Mouse (Mus musculus): Measurements from ENCODE around the gene Nup107.

Gene Nup107

DNA sequence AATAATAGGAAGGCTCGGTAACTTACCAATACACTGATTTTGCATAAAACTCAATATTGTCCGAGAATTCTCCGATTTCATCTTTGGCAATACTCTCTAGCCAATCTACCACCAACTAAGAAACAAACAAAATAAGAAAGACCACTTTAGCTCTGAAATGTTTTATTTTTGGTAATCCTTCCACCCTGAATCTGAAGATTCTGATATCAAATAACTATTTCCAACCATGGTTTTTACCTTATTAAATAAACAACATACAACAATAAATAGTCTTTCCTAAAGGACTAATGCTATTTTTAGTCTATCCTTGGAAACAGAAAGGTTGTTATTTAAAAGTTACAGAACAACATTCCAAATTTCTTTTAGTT lies 15.4 kb downstream of the Nup107 start:
- no peak for DNase-seq

DNA sequence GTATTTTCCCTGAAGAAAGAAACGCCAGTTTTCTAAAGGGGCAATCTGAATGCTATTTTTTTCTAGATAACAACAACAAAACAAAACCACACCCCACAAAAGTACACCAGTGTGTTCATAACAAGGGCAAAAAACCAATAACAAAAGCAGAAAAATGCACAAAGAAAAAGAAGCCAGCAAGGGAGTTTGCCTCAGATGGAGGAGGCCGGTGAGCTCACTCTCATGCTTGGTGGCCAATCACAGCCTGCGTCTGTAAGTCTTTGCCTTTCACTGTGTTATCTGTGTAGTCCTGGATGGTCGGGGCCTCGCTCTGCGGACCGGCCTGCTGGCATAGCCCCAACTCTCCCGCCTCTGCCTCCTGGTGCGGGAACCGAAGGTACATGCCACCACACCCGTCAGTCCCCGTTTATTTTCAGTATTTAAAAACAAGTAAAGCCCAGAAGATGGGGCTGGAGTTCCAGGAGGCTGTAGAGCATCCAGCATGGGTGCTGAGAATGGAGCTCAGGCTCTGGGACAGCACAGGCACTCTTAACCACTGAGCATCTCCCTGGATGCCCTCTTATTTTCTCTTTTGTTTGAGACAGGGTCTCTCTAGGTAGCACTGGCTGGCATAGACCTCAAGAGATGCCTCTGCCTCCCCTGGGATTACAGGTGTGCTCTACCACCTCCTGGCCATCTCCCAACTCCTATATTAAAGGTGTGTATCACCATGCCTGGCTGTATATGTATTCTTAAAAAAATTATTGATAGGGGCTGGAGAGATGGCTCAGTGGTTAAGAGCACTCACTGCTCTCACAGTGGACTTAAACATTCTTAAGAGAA lies 16.0 kb downstream of the Nup107 start:
- DNase-seq, result no peak

DNA sequence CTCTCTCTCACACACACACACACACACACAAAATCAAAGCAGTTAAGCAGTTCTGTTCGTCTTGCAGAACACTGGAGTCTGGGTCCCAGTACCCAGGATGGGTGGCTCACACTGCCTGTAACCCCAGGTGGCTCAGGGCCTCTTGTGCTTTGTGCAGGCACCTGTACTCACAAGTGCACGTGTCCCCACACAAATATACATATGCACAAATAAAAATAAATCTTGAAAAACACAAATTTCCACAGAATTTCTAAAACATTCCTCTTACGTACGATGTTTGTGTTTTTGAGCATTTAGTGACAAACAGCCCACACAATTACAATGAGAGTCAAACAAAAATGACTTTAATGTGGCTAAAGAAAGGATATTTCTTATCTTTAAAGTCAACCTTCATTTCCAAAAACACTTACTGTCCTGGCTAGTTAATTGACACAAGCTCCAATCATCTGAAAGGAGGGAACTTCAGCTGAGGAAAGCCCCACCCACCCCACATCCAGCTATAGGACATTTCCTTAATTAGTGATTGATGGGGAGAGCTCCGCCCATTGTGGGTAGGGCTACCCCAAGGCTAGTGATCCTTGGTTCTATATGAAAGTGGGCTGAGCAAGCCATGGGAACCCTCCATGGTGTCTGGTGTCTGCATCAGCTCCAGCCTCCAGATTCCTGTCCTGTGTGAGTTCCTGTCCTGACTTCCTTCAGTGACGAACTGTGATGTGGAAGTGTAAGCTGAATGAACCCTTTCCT lies 16.9 kb downstream of the Nup107 start:
- DNase-seq, result no peak

DNA sequence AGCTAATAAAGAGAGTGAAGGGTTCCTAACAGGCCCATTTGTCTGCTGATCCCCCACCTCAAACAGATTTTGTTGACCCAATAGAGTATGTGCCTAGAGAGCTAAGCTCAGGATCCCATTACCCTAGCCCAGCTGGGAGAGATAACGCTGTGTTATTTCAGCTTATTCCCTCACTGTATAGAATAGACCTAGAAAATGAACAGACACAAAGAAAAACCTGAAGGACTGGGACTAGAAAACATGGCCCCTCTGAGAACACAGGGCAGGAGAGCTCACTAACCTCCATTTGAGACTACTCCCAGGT lies 17.7 kb downstream of the Nup107 start:
- DNase-seq, result no peak

DNA sequence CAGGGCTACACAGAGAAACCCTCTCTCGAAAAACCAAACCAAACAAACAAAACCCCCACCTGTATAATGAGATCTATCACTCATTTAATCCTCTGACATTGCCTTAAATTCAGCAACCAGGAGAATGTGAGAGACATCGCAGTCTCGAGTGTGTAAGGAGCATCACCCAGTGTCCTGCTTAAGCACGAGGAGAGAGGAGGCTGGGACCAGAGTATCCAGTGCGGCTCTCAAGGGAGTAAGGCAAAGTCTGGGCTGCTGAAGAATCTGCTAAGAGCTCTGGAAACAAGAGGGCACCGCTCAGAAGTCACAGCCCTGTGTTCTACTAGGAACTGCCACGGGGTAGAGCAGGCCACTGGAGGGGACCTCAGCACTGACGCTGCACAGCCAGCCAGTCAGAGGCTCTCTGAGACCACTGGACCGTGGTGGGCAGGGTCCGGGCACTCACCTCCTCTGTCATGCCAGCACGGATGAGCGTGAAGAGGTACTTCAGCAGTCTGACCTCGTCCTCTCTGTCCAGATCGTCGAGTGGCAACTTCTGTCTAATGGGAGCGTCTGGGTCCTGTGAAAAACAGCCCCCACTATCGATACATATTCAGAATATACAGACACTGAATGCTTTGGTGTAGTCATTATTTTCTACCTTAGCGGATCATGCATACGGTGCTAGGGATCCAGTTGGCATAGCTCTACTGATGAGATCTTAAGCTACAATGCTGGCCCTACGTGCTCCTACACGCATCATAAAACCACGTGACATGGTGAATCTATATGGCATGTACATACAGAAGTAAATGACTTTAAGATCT lies 18.3 kb downstream of the Nup107 start:
- no peak for DNase-seq

DNA sequence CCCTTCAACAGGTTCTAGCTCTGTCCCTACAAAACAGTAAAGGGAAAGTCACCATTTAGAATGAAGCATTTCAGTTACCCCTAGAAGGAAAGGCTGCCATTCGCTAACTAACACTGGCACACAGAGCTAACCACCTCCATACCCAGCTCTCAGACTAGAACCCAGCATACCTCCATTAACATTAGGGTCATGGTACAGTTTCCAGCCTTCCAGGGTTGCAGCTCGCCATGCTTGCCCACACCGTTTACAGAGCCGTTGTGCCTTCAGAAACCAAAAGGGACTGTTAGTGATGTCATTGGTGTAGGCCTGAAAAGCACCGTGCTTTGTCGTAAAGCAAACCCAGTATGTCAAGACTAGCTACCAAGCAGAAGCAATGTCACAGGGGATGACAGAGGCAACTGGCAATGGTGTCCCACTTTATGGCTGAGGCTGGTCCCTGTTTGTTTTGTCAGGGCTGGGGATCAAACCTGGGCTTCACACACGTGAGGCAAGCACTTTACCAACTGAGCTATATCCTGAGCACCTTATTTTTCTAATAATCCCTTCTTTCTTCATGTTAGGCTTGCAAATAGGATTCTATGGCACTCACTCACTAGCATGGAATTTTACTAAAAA lies 19.3 kb downstream of the Nup107 start:
- DNase-seq, result no peak

DNA sequence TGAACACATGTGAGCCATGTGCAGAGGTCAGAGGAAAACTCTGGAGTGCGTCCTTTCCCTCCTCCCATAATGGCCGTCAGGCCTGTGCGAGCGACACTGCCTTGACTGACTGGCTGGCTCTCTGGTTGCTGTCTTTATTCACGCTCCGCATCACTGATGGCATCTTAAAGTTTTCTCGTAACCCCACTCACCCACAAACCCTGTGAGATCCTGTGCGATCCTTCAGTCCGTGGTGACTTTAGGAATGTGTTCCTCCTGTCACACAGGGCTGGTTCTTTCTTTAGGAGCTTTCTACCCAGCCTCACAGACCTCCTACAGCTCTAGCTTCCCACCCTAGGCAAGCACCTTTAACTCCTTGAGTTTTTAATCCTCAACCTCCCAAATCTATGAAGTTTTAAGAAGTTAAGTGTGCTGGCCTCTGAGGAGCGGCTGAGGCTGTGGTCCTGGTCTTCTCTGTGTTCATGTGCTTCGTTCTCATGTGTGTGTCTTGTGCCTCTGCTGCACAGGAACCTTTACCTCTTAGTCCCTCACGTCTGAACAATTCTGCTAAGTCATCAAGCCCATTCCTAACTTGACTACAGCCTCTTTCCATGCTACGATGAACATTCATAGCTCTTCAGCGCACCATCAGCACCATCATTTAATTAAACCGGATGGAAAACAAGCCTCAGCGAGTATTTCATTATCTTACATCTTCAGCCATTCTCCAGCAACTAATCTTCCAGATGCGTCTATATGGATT lies 20.0 kb downstream of the Nup107 start:
- DNase-seq, result no peak

DNA sequence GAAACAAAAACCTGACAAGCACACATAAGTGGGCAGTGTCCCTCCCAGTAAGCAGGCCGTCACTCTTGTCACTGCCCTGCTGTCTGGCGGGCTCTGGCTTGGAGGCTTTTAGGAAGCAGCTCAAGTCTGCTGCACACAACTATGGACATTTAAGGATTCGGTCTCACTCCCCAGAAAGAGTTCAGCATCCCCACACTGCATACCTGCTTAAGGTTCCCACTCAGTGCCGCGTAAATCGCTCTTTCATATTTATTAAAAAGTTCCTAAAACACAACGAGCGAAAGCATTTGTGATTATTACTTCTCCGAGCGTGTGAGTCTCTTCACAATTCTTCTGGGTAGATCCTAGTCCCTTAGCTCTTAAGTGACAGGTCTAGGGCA lies 21.4 kb downstream of the Nup107 start:
- no peak for DNase-seq

DNA sequence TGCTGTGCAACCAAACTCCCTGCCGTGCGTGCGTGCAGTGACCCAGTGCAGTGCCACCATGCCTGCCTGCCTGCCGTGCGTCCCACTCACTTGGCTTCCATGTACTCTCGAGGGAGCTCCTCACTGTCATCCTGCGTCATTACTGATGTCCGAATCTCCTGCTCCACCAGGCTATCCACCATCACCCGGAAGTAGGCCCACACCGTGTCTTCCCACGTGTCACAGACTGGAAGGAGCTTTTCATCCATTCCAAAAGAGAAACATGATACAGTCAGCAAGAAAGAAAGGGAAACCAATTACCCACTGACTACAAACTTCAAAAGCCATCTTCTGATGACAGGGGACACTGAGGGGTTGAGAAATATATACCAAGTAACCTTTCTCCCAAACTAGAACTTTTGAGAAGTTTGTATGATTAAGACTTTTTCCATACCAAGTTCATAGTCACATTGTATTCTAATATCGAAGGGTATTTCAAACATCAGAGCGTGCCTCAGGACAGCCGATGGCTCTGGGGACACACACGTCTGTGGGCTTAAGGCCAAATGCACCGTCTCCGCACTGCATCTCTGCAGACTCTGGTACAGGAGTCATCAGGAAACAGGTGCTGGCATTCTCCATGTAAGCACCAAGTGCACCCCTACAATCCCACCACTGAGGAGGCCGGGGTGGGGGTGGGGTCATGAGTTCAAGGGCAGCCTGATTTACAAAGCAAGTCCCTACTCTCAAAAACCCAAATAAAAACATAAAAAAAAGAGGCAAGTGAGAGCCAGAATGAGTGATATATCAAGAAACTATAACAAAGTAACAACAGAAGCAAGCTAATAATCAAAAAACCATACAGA lies 22.0 kb downstream of the Nup107 start:
- DNase-seq, result no peak

DNA sequence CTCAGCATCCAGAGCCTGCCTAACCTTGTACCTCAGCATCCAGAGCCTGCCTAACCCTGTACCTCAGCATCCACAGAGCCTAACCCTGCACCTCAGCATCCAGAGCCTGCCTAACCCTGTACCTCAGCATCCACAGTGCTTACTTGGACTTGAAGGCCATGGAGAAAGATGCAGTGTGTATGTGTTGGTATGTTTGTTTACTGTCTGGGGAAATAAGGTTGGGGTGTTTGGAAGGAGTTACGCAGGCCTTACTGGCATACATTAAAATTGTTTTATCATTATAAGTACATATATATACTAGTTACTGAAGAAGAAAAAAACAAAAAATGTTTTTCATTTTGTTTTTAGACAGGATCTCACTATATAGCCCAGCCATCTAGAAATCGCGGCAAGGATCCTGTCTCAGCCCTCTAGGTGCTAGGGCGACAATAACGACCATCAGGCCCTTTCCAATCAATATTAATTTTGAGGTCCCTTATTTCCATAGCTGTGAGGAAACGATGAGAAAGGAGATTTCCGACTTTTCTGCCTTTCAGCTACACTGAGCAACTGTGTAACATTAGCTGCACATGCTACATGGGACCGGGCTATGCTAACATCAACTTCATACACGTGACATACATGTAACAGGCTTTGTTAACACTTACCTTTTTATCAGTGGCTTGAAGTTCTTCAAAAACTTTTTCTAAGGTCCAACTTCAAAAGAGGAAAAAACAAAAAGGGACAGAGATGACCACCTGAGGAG lies 22.8 kb downstream of the Nup107 start:
- no peak for DNase-seq

DNA sequence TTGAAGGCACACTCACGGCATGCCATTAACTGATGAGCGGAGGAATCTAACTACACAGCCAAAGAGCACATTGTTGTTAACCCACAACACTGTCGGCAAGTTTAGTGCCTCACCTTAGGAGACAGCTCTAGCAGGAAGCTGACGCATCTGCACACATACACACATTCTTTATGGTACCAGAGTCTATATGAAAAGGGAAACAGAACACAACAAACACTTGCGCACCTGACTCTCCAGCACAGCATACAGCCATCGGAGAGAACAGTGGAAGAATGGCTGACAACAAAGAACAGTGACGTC lies 24.4 kb downstream of the Nup107 start:
- no peak for DNase-seq

DNA sequence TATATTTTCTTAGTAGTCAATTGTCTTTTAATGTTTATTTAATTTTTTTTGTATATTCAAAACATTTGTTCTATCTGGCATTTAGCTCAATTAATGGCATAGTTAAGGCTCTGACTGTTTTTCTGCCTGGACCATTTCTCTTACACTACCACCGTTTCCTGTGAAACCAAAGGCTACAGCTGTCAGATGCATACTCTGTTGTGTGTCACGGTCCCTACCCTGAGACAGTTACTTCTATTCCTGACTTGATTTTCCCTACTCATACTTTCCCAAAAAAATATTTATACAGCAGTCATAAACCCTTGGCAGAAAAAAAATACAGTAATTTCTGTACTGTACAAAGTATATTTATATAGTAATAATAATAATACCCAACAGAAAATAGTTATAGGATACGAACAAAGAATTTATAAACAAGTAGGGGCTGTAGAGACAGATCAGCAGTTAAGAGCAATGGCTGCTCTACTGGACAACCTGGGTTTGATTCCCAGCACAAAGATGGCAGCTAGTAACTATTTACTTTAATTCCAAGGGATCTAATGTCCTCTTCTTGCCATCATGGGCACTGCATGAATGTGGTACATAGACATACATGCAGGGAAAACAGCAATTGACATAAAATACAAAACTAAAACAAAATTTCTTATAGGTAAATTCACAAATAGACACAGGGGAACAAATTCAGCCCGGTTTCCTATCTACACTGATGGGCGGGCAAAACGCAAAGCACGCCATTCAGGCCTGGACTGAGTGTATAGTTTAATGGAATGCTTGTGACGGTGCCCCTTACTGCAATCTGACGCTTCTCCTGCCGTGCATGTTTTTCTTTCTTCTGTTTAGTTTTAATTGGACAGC lies 25.0 kb downstream of the Nup107 start:
- no peak for DNase-seq

DNA sequence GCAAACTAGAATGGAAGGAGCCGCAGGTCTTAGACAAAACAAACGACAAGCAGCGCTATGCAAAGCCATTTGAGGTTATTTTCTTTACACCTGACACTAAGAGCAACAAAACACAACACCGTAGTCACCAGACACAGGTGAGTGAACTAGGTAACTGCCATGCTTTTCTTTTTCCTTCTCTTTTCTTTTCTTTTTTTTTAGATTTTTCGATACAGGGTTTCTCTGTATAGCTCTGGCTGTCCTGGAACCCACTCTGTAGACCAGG lies 25.7 kb downstream of the Nup107 start:
- DNase-seq, result no peak

DNA sequence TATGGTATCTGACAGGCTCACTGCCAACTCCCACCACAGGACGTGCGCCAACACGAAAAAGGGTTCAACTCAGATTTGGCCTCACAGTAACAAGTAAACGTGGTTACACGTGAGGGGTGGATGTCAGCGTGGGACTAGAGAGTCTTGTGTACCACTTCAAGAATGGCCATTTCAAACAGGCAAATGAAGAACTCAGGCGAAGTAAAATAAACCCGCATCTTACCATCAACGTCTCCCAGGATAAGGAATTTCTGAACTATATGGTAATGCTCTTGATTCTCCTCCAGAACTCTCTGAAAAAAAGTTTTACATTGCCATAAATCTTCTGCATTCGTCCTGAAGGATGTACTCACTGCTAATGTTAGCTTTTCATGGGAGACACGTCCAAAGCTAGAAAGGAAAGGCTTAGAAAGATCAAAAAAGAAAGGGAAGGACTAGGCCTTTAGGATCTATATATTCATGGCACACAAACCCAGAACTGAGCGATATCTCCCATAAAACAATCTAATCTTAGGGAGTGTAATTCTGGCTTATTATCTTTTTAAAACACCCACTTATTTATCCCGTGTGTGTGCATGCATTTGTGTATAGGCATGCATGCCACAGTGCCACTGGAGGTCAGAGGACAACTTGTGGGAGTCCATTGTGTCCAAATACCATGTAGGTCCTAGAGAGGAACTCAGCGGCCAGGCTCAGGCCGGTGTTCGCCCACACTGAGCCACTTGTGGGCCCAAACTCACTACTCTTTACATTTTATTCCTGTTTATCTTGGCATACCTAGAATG lies 26.2 kb downstream of the Nup107 start:
- DNase-seq, result no peak

DNA sequence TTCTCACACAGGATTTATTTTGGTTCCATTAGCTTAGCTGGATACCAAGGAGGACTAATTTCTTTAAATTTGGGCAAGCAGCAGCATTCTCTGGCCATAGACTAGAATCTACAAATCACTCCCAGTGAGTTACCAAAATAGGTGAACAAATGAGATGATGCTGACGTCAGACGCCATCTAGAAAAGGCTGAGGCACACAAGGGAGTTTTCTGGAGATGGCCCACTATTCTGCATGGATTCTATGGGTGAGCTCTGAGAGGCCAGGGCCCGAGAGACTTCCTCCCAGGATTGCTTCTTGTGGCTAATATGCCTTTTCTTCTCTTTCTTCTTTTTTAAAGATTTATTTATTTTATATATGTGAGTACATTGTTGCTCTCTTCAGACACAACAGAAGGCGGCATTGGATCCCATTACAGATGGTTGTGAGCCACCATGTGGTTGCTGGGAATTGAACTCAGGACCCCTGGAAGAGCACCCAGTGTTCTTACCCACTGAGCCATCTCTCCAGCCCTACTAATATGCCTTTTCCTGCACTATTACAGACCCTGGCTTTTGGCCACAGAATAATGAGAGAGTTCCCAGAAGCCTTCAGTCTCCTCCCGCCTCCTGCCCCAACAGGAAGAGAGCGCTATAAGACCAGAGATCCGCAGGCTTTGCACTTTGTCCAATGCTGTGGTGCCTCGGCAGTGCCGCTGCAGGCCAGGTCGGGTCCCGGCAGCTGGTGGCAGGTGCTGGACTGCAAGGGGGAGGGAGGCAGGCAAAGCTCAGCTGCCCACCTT lies 27.2 kb downstream of the Nup107 start:
- no peak for DNase-seq

DNA sequence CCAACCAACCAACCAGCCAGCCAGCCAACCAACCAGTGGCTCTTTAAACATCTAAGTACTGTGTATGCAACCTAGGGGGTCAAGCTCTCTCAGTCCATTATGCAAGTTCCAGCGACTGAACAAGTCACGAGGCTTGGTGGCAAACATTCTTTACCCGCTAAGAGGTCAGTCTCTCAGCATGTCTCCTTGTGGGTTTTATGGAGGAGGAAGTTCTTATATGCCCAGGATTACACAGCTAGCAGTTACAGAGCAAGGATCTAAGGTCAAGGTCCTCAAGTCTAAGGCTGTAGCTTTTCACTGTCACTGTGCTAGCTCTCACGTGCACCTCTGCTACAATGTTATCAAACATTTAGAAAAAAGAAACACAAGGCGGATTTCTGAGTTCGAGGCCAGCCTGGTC lies 27.9 kb downstream of the Nup107 start:
- no peak for DNase-seq

DNA sequence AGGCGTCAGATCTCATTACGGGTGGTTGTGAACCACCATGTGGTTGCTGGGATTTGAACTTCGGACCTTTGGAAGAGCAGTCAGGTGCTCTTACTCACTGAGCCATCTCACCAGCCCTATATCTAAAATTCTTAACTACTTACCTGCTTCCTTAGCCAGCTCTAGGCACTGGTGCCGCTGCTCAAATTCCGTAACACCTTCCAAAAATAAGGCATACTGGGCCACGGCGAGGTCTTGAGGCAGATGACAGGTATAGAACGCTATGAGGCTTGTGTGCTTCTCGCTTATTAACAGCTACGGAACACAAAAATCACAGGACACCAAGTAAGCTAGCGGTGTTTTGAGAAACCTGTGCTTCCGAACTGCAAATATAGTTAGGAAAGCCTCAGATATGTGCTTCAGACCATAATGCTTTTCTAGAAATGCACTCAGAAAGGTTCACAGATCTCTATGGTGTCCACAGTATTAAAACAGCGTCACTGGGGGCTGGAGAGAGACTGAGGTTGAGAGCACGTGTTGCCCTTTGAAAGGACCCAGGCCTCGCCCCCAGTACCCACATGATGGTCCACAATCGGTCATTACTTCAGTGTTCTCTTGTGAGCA lies 28.8 kb downstream of the Nup107 start:
- DNase-seq, result no peak

DNA sequence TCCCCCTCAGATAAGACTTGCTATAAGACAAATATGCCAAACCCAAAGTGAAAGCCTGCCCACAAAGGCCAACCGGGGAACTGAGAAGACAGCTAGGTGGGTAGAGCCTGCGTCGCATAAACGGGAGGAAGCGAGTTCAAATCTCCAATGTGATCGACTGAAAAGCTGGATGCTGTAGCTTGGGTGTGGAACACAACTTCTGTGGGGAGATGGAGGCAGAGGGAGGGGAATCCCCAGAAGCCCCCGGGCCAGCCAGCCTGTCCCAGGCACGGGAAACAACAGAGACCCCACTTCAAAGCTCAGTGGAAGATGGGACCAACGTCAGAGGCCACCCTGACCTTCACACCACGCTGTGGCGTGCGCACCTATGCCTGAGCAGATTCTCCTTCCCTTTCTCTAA lies 29.5 kb downstream of the Nup107 start:
- DNase-seq, result no peak

Measured in right cerebral cortex, postnatal 14 days (tissue).